In the genomic region with DNA sequence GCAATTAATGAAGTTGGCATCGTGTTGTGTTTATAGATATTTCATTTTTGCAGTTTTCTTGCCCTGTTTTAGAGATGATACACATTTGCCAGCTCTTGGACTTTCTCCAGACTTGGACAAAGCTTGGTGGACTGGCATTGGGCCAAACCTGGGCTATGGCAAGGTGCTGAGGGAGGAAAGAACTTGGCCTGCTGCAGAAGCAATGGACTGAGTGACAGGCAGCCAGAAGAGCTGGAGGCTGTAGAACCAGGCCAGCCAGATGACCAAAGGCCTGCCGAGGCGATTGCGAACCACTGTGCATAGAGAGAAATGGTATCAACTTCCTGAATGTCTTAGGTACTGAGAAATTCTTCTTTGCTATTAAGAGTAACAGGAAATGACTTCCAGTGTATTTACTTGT, we compare ENCODE assay signal across 13 mouse cellular contexts.
DNase-seq lines count a peak whose midpoint lies in the region; TF ChIP-seq lines count a peak whose summit lies in the region.
"Had no signal": no experiment of that assay in that cellular context is flagged by ENCODE, and none has a peak within 500 bp of the region (broad histone marks: within the 10 kb centered on the region; RNA-seq: fewer than 3 reads in every experiment).

No protein-coding gene starts in this region.

- no peak overlapping the region for H3K4me3 ChIP-seq in left cerebral cortex, adult 2 months
- H3K4me3 ChIP-seq: embryonic facial prominence, embryonic 13.5 days; hindbrain, embryonic 13.5 days; intestine, embryonic 15.5 days; liver, embryonic 13.5 days; midbrain, embryonic 15.5 days had no signal

- no peak overlapping the region for H3K27ac ChIP-seq in left cerebral cortex, adult 2 months
- H3K27ac ChIP-seq: embryonic facial prominence, embryonic 13.5 days; hindbrain, embryonic 13.5 days; intestine, embryonic 15.5 days; liver, embryonic 13.5 days; midbrain, embryonic 15.5 days had no signal

- TF ChIP-seq CTCF in left cerebral cortex, adult 2 months (IDR thresholded peaks at IDR 0.05): no peak

- intact Hi-C loops in left cerebral cortex, postnatal 4 days (cut with DNase I): no loop called here
- intact Hi-C loops in left cerebral cortex, adult 2 months (cut with DNase I): no loop called here

- peak; percentile 17 for DNase-seq in adrenal gland, postnatal 14 days
- DNase-seq in adrenal gland, adult 8-10 months: no peak
- DNase-seq in left cerebral cortex, postnatal 4 days: peak; percentile 65
- DNase-seq in left cerebral cortex, adult 2 months (ENCODE audit: extremely low spot score in 1 of 2, low spot score in 2 of 2): no peak
- DNase-seq in brain, adult 2 months (ENCODE audit: low read depth, low spot score): peak; percentile 90
- peak; percentile 79 for DNase-seq in cerebellum, adult 9-10 months
- no peak for DNase-seq in ovary, postnatal 14 days (ENCODE audit: low spot score)
- no peak for DNase-seq in heart, adult 18-20 months
- DNase-seq: liver, embryonic 13.5 days had no signal

Comparison
In these comparisons a context has a peak if more than half of its experiments do, and no peak if none do; other contexts are left out.
1. DNase-seq: peak in adrenal gland, postnatal 14 days (single experiment), left cerebral cortex, postnatal 4 days (single experiment), brain, adult 2 months (single experiment) and cerebellum, adult 9-10 months (single experiment); none in adrenal gland, adult 8-10 months (single experiment), left cerebral cortex, adult 2 months (0 of 2), ovary, postnatal 14 days (single experiment) and heart, adult 18-20 months (0 of 2).